Mouse (Mus musculus): ENCODE measurements around the gene Stt3b.

Gene Stt3b

DNA sequence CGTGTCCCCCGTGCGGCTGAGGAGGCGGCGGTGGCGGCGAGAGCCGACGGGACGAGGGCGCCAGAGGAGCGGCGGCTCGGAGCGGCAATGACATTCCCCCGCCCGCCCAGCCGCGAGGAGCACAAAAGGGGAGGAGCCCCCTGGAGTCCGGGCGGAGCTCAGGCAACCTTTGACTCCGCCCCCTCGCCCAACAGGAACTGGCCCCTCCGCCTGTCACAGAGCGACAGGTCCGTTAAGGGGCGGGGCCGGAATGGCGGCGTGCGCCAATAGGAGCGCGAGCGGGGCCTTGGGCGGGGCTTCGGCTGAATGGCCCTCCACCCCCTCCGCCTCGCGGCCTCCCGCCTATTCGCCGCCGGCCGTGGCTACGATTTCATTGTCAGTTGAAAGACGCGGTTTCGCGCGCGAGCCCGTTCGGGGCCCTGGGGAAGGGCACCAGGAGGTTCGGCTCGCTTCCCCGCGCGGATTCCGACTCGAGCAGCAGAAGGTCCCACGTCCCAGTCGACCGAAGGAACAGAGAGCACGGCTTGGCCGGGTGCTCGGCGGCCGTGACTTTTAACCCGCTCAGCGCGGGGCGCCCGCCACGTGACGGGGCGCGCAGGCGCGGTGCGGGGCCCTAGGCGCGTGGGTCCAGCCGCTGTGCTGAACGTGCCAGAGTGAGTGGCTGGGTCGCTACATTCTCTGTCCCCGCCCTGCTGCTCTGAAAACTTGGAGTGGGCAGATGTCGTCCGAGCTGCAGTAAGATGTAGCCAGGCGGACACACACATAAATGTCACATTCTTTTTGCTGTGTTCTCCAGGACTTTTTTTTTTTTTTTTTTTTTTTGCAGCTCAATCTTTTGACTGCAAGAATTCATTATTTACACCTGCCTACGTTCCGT is at the start of gene Stt3b:
Gene Stt3b, minus strand, starts transcription at position 76 of the 877 bp plus-strand sequence.
- DNase-seq (ENCODE audit: low read depth in 2 of 2, low spot score in 2 of 2) = peak; percentile 100

- DNase-seq (ENCODE audit: low read depth in 2 of 2, low spot score in 2 of 2) = no peak
Measured at GRCm38 (mm10) chr9:115358421-115358820, 48.2 kb upstream of the Stt3b start.

DNA sequence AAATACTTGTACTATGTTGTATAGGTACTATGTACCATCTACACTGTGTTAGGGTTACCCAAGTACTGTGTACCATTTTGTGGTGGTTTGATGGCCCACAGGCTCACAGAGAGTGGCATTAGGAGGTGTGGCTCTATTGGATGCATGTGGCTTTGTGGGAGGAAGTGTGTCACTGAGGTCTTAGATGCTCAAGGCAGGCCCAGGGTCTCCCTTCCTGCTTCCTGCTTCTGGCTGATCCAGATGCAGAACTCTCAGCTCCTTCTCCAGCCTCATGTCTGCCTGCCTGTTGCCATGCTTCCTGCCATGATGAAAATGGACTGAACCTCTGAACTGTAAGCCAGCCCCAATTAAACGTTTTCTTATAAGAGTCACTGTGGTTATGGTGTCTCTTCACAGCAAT is 47.8 kb upstream of the Stt3b start:
- no peak for DNase-seq (ENCODE audit: low read depth in 2 of 2, low spot score in 2 of 2)

GRCm38 (mm10) chr9:115356731-115357458 is 46.7 kb upstream of the Stt3b start:
- no peak for DNase-seq (ENCODE audit: low read depth in 2 of 2, low spot score in 2 of 2)

- no peak for DNase-seq (ENCODE audit: low read depth in 2 of 2, low spot score in 2 of 2)
Measured at GRCm38 (mm10) chr9:115355972-115356371, 45.8 kb upstream of the Stt3b start.

- DNase-seq (ENCODE audit: low read depth in 2 of 2, low spot score in 2 of 2) = no peak
Measured at GRCm38 (mm10) chr9:115349741-115350512, 39.7 kb upstream of the Stt3b start.

GRCm38 (mm10) chr9:115349106-115349505 is 38.9 kb upstream of the Stt3b start:
- DNase-seq (ENCODE audit: low read depth in 2 of 2, low spot score in 2 of 2) = no peak

- DNase-seq (ENCODE audit: low read depth in 2 of 2, low spot score in 2 of 2) = no peak
Measured at GRCm38 (mm10) chr9:115344930-115345329, 34.7 kb upstream of the Stt3b start.

DNA sequence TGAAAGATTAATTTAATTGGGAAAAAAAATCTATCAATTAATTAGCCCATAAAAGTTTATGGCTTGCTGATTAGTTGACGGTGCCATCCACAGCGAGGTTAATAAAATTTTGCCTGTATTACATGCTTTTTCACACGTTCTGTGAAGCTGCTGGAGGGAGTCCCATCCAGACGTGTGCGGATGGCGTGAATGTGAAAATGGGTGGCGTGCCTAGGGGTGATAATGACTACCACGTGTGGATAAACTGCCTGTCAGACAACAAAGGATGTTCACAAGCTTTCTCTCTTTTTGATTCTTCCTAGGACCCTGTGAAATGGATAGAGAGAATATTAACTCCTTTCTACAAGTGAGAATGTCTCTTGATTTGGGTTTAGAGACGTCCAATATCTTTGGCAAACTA is 31.4 kb upstream of the Stt3b start:
- DNase-seq (ENCODE audit: low read depth in 2 of 2, low spot score in 2 of 2) = no peak

GRCm38 (mm10) chr9:115340212-115340815 is 30.1 kb upstream of the Stt3b start:
- DNase-seq (ENCODE audit: low read depth in 2 of 2, low spot score in 2 of 2) = no peak

DNA sequence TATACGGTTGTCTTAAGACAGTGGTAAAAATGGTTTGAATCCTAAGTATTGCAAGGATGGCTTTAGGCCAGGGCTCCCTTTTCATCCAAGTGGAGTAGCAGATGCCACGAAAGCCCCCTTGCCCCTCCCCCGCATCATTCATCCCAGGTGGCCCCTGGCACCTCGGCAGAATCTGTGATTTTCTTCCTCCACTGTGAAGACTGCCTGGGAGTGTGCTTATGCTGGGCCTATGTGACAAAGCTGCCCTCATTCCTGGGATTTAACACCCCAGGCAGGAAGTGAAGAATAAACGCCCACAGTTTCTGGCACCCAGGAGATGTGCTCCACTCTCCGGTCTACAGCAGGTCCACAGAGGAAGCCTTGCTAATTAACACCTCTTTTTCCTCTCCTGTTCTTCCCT is 28.6 kb upstream of the Stt3b start:
- no peak for DNase-seq (ENCODE audit: low read depth in 2 of 2, low spot score in 2 of 2)

DNA sequence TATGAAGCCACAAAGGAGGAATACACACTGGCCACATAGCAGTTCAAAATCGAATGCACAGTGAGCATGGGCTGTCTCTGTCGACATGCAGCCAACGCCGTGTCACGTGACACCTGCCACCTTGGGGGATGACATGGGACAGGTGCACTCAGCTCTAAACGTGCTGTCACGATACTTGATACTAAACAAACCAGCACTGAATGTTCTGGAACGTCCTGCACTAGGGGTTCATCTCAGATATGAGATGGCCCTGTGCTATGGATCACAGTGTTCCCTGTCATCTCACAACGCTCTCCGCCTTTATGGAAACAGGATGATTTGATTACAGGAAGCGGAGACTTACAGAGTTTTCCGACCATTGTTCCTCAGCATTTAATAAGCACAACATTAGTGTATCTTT is 22.8 kb upstream of the Stt3b start:
- no peak for DNase-seq (ENCODE audit: low read depth in 2 of 2, low spot score in 2 of 2)

DNA sequence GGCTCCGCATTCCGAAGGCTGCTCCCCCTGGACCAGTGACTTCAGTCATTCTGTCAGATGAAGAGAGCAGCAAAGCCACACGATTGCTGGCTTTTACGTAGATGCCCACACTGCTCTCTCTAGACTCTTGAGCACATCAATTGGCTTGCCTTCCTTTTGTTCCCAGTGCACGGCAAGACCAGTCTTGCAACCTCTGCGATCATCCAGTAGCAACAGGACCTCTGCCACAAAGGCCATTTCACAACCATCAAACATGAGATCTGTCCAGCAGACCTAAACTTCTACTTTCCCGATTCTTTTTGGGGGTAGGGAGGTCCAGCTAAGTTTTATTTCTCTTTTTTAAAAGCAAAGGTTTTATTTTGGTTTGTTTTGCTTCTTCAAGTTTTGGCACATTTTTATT is 22.1 kb upstream of the Stt3b start:
- DNase-seq (ENCODE audit: low read depth in 2 of 2, low spot score in 2 of 2) = no peak

DNA sequence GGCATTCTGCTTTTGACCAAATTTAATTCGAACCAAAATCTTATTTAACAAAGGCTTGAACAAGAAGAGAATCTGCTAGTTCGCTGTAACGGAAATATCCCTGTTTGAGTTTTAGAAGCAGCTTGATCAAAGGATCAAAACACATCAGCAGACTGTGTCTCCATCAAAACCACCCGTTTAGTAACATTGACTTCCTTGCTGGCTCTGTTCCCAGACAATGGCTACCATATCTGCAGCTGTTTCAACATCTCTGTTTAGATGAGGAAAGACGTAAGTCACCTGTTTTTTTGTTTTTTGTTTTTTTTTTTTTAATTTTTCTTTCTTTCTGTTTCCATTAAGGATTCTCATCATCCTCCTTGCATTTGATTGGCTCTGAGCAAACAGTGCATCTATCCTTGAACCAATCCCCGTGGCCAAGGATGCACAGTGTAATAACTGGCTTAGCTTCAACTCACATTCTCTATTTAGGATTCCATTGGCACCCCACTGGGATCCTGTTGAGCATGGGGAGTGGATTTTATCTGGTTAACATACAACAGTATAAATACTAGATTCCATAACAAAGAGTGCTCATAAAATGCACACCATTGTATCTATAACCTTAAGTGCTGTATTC is 20.7 kb upstream of the Stt3b start:
- no peak for DNase-seq (ENCODE audit: low read depth in 2 of 2, low spot score in 2 of 2)

GRCm38 (mm10) chr9:115326533-115326890 is 16.3 kb upstream of the Stt3b start:
- no peak for DNase-seq (ENCODE audit: low read depth in 2 of 2, low spot score in 2 of 2)

GRCm38 (mm10) chr9:115325831-115326532 is 15.8 kb upstream of the Stt3b start:
- DNase-seq (ENCODE audit: low read depth in 2 of 2, low spot score in 2 of 2) = no peak

DNA sequence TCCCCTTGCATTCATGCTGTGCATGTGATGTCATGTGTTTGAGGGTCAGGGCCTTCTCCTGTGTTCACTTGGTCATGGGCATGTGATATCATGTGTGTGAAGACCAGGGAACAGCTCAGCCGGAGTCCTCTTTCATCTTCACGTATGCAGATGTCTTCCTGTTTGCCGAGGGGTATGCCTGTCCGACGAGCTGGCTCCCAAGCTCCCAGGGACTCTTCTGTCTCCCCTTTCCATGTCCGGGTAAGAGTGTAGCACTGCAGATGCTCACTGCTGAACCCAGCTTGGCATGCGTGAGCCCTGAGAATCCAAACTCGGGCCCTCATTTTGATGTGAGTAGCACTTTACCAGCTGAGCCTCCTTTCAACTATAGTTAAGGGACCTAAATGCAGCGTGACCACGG is 13.4 kb upstream of the Stt3b start:
- DNase-seq (ENCODE audit: low read depth in 2 of 2, low spot score in 2 of 2) = no peak

DNA sequence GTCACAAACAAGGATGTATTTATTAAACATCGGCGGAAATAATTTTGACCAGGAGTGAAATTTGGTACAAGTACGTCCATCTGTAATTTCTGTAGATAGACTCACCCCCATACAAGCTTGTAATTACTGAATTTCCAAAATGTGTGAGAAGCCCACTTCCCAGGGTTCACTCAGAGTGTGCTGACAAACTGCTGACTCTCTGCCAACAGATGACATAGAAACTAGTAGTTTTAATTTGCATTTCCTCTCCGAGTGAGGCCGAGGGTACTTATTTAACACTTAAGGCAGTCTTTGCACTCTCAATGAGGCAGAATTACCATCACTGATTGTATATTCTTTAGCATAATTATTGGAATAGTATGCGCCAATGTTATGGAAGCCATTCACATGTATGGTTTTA is 12.2 kb upstream of the Stt3b start:
- DNase-seq (ENCODE audit: low read depth in 2 of 2, low spot score in 2 of 2) = no peak

GRCm38 (mm10) chr9:115321052-115321451 is 10.8 kb upstream of the Stt3b start:
- DNase-seq (ENCODE audit: low read depth in 2 of 2, low spot score in 2 of 2) = peak in 1 of 2 experiments; percentile 11

DNA sequence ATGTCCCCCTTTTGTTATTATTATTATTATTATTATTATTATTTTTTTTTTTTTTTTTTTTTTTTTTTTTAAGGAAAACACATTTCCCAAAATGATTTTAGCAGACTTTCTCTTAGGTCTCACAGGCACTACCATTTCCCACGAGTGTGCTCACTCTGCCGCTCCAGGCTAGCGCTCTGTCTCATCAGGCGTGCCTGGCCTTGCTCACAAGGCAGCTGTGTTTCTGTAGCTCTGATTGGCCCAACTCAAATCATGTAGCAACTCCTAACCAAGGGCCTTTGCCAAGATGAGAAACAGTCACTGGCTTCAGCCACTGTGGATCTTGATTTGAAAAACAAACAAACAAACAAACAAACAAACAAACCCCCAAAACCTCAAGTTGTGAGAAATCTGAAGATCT is 9.9 kb upstream of the Stt3b start:
- no peak for DNase-seq (ENCODE audit: low read depth in 2 of 2, low spot score in 2 of 2)
